Mouse (Mus musculus) midbrain, embryonic 16.5 days (tissue): Measurements from ENCODE around the gene Gm7714. TPM values are rescaled to one million over a fixed set of nuclear protein-coding genes. Genes with fewer than 3 reads are reported as not detected.
"Not testable (repeated sequence)": the region's sequence is repeated elsewhere in the genome, so short reads cannot be mapped to it uniquely, and the experiment has no call there.

ENCODE experiments used
- ATAC-seq: fragments of 200-750 bp; cut with Nextera tagmentation; 2 replicates; pipeline ENCODE4 v1.8.0; 2017; ENCODE audit warnings: moderate TSS enrichment
- H3K27ac ChIP-seq: fragments of 300-500 bp; sonication (generic); 2 replicates; pipeline ENCODE4 v1.5.1; 2014; ENCODE audit warnings: mild to moderate bottlenecking, low read length, mixed read lengths
- H3K27me3 ChIP-seq: fragments of 300-500 bp; sonication (generic); 2 replicates; pipeline ENCODE4 v1.6.1; 2014; ENCODE audit warnings: low read depth, low read length, mixed read lengths; ENCODE audit not compliant: control insufficient read depth, insufficient read depth
- H3K36me3 ChIP-seq: fragments of 300-500 bp; sonication (generic); 2 replicates; pipeline ENCODE4 v1.6.1; 2014; ENCODE audit warnings: mild to moderate bottlenecking, low read length, moderate library complexity, mixed read lengths; ENCODE audit not compliant: control insufficient read depth, insufficient read depth
- H3K4me1 ChIP-seq: fragments of 300-500 bp; sonication (generic); 2 replicates; pipeline ENCODE4 v1.6.1; 2014; ENCODE audit warnings: mild to moderate bottlenecking, low read length, mixed read lengths; ENCODE audit not compliant: control insufficient read depth, insufficient read depth
- H3K4me2 ChIP-seq: fragments of 300-500 bp; sonication (generic); 2 replicates; pipeline ENCODE4 v1.6.1; 2014; ENCODE audit warnings: mild to moderate bottlenecking, low read length, mixed read lengths
- H3K4me3 ChIP-seq: fragments of 300-500 bp; sonication (generic); 2 replicates; pipeline ENCODE4 v1.5.1; 2014; ENCODE audit warnings: low read depth, mild to moderate bottlenecking, low read length, moderate library complexity, mixed read lengths
- H3K9ac ChIP-seq: fragments of 300-500 bp; sonication (generic); 2 replicates; pipeline ENCODE4 v1.6.1; 2014; ENCODE audit warnings: low read depth, low read length, mixed read lengths
- H3K9me3 ChIP-seq: fragments of 300-500 bp; sonication (generic); replicated peaks from 2 replicates; pipeline ENCODE4 v1.6.1; 2014; ENCODE audit warnings: mild to moderate bottlenecking, low read length, mixed read lengths; ENCODE audit not compliant: control insufficient read depth, poor library complexity, severe bottlenecking
- WGBS: fragments of 180-500 bp; shearing (Covaris S2); extraction: QIAGEN DNeasy Blood & Tissue Kit; methylation state at CpG from one replicate; pipeline ENCODE4 v1.1.7; 2014; 5-methylcytosine and 5-hydroxymethylcytosine counted together
- polyA plus RNA-seq: library from polyadenylated mRNA; unstranded; fragments of >200 nt; fragmentation: Nextera tagmentation; extraction: Ambion mirVana; gene quantifications from 2 replicates; pipeline ENCODE4 v1.2.1, GENCODE M21; 2015

The Gm7714 gene
- polyA plus RNA-seq = not detected in 2 replicates

DNA sequence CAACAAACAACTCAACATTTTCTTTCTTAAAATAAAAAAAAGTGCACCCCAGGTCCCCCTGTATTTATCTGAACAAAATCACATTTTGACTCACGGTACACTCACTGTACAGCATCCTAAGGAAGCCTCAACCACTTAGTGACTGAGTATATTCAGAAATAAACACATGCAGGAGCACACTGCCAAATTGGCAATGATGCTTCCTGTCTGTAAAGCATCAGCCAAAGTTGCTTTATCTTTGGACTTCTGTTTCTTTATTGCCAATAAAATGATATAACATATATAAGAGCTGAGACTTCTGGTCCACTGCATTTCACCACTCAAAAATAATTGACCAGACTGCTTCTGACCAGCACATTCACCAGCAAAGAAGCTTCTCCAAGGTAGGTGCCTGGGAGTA lies at the start of gene Gm7714:
Gm7714 (plus strand) TSS at position 301 of the 400 bp plus-strand sequence.
- H3K9me3 ChIP-seq = no peaks in the 10 kb centered on the region
- no peaks in the 10 kb centered on the region for H3K36me3 ChIP-seq
- no peaks in the 10 kb centered on the region for H3K4me1 ChIP-seq
- ATAC-seq = no peak
- no peak within 1 kb of the TSS for H3K27ac ChIP-seq
- no peak within 1 kb of the TSS for H3K4me2 ChIP-seq
- 83% methylated on average over 1 of the region's 1 CpGs for WGBS
- H3K4me3 ChIP-seq = no peak within 1 kb of the TSS
- H3K9ac ChIP-seq = no peak within 1 kb of the TSS
- no peaks in the 10 kb centered on the region for H3K27me3 ChIP-seq

- Histone ChIP-seq H3K4me2 (no peak overlapping the region), H3K9me3 (no peaks in the 10 kb centered on the region), H3K27ac (no peak overlapping the region), H3K9ac (no peak overlapping the region), H3K36me3 (no peaks in the 10 kb centered on the region), H3K4me1 (no peaks in the 10 kb centered on the region), H3K27me3 (no peaks in the 10 kb centered on the region), H3K4me3 (no peak overlapping the region)
- WGBS = 96% methylated on average over 1 of the region's 1 CpGs
- no peak for ATAC-seq
These were observed 12.2 kb upstream of the Gm7714 start for GRCm38 (mm10) chr5:88256475-88256874.

DNA sequence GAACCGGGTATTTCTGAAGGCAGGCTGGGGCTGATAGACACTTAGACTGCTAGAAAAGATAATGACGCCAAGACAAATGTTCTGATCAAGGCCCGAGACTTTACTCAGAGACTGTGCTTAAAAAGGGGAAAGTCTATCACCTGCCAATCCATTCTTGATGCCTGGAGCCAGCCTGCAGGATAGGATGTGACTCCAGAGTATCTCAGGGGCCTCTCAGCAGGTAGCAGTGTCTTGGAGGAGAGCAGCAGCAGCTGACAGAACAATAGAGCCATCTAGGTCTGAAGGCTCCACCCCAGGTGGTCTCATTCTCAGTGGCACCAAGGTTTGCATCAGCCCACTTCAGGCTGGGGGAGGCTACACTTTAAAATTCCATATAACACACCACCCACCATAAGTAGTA lies 42.6 kb downstream of the Gm7714 start:
- WGBS = 67% methylated on average over 3 of the region's 3 CpGs
- H3K4me2 ChIP-seq, H3K4me3 ChIP-seq, H3K27ac ChIP-seq, H3K9ac ChIP-seq, ATAC-seq, H3K9me3 ChIP-seq, H3K4me1 ChIP-seq, H3K36me3 ChIP-seq, H3K27me3 ChIP-seq: not testable (repeated sequence)

- Histone ChIP-seq H3K9me3 (no peaks in the 10 kb centered on the region), H3K9ac (no peak within 1 kb of the TSS), H3K36me3 (no peaks in the 10 kb centered on the region), H3K4me2 (no peak within 1 kb of the TSS), H3K4me3 (no peak within 1 kb of the TSS), H3K4me1 (no peaks in the 10 kb centered on the region), H3K27me3 (no peaks in the 10 kb centered on the region), H3K27ac (no peak within 1 kb of the TSS)
- ATAC-seq = no peak
- 98% methylated on average over 1 of the region's 1 CpGs for WGBS
These were observed 48.3 kb downstream of the Gm7714 start, which contains the start of gene Prol1 for GRCm38 (mm10) chr5:88317012-88317411. Gene Prol1 (plus strand): TSS chr5:88317312.

Other genes with a start within 250 kb of the Gm7714 start
- not detected in 2 replicates for gene Smr2, start 182.4 kb upstream of the Gm7714 start, polyA plus RNA-seq
- not detected in 2 replicates for gene Gm11116, start 157.4 kb upstream of the Gm7714 start, polyA plus RNA-seq
- gene Gm11115, start 114.8 kb upstream of the Gm7714 start, polyA plus RNA-seq = not detected in 2 replicates
- not detected in 2 replicates for gene Prol1, start 48.4 kb downstream of the Gm7714 start, polyA plus RNA-seq
- gene Amtn, start 107.2 kb downstream of the Gm7714 start, polyA plus RNA-seq = not detected in 2 replicates
- not detected in 2 replicates for gene Ambn, start 187.1 kb downstream of the Gm7714 start, polyA plus RNA-seq
- gene Enam, start 219.1 kb downstream of the Gm7714 start, polyA plus RNA-seq = not detected in 2 replicates